Mouse (Mus musculus): Measurements from ENCODE around the gene Vgll3. TPM values are rescaled to one million over a fixed set of nuclear protein-coding genes. Genes with fewer than 3 reads are reported as not detected.

Vgll3 gene
- polyA plus RNA-seq, 1 experiment from 2014 or later, result 6.5 TPM

DNA sequence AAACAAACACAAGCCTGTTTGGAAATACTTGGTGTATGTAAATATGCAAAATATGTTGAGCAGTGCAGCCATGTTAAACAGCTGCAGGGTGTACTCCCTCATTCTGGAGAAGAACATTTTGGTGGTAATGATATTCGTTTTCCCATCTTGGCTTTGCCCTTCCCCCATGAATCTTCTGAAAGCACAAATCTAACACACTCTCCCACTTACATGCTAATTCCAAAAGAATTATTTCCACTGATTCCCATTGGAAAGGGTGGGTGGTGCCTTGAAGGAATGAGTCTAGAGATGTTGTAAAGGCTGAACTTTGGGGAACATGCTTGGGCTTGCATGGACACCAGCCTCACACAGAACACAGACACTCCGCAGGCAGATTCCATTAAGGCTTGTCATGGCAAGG lies 53.9 kb downstream of the Vgll3 start:
- no peaks in the 10 kb centered on the region for H3K9me3 ChIP-seq
- H3K36me3 ChIP-seq, result no peaks in the 10 kb centered on the region
- no peaks in the 10 kb centered on the region for H3K4me1 ChIP-seq (replicated peaks)
- no peaks in the 10 kb centered on the region for H3K27me3 ChIP-seq (ENCODE audit: insufficient read depth, poor library complexity, severe bottlenecking)
- DNase-seq (ENCODE audit: low spot score), result no peak
- WGBS, result 86% methylated on average over 2 of the region's 2 CpGs
- H3K27ac ChIP-seq, result no peak overlapping the region
- H3K4me3 ChIP-seq, result no peak overlapping the region

DNA sequence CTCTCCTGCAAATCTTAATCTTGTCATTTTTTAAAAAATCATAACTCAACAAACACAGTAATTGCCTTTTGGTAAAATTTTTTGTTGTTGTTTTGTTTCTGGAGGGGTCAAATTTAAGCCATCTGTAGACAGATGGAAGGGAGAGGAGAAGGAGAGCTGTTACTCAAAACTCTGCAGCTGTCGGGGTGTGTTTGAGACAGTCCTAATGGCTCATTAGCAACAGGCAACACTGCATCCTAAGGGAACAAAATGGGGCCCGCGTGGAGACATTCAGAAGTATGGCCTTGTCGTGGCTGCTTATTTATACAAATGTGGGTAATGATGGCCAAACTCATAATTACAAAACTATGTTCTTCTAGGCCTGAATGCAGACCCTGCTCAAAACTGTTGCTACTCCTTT lies 73.9 kb downstream of the Vgll3 start:
- 80% methylated on average over 4 of the region's 4 CpGs for WGBS
- no peaks in the 10 kb centered on the region for H3K4me1 ChIP-seq (replicated peaks)

More for the DNA sequence above, 73.9 kb downstream of the Vgll3 start:
- DNase-seq (ENCODE audit: low spot score), result no peak
- Histone ChIP-seq H3K27ac (no peak overlapping the region), H3K36me3 (no peaks in the 10 kb centered on the region), H3K4me3 (no peak overlapping the region), H3K9me3 (no peaks in the 10 kb centered on the region), H3K27me3 (ENCODE audit: insufficient read depth, poor library complexity, severe bottlenecking) (no peaks in the 10 kb centered on the region)
